Mouse (Mus musculus) thymus, adult 2 months (tissue): ENCODE data around the gene Muc3.

Experiments
- CTCF ChIP-seq: fragments of 200-500 bp; IDR thresholded peaks from 2 replicates; pipeline ENCODE4 v1.5.1; 2012; ENCODE audit warnings: mild to moderate bottlenecking, control low read depth, low read length, moderate library complexity, borderline replicate concordance; ENCODE audit not compliant: control insufficient read depth, poor library complexity, insufficient read depth; ENCODE audit errors: extremely low read depth
- POLR2A ChIP-seq: fragments of 200-500 bp; IDR thresholded peaks from 2 replicates; pipeline ENCODE4 v1.6.1; 2012; ENCODE audit warnings: mild to moderate bottlenecking, low read length, control low read depth, moderate library complexity; ENCODE audit not compliant: control insufficient read depth, poor library complexity, insufficient read depth; ENCODE audit errors: extremely low read depth

DNA sequence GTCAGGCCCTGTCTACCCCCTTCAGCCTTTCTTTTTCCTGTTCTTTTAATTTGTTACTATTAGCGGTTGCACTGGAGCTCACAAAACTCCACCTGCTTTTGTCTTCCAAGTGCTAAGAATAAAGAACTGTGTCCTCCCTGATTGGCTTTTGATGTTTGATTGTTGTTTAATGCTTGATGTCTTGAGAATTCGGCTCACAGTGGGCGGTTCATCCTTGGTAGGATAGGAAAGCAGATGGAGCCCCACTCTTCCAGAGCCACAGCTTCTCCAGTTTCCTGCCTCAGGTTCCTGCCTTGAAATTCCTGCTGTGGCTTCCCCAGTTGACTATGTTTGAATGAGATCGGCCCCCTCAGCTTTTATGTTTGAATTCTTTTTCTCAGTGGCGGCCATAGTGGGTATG lies 4.2 kb upstream of the Muc3 start:
- no peak for TF ChIP-seq CTCF
- TF ChIP-seq POLR2A: no peak
